Mouse (Mus musculus) thymus, postnatal 4 days (tissue): ENCODE results near the gene Atp6v1fnb.

Experiments
- DNase-seq: peaks from one replicate; pipeline ENCODE4 v3.0.0; 2021

Atp6v1fnb gene

GRCm38 (mm10) chr6:29467583-29468354, 3.5 kb upstream of the Atp6v1fnb start, which contains the start of gene Atp6v1f:
TSS of gene Atp6v1f (plus strand) at chr6:29467718.
- DNase-seq, result peak; percentile 95

GRCm38 (mm10) chr6:29468851-29469250, 2.4 kb upstream of the Atp6v1fnb start:
- DNase-seq, result no peak

GRCm38 (mm10) chr6:29473941-29474691, 2.9 kb downstream of the Atp6v1fnb start:
- peak; percentile 89 for DNase-seq

- no peak for DNase-seq
These were observed 3.5 kb downstream of the Atp6v1fnb start for GRCm38 (mm10) chr6:29474736-29475135.

- no peak for DNase-seq
These were observed 11.5 kb downstream of the Atp6v1fnb start for GRCm38 (mm10) chr6:29482691-29483090.

GRCm38 (mm10) chr6:29484716-29485559, 13.7 kb downstream of the Atp6v1fnb start:
- DNase-seq, result peak; percentile 91

GRCm38 (mm10) chr6:29485951-29486350, 14.7 kb downstream of the Atp6v1fnb start:
- DNase-seq, result no peak

- DNase-seq, result no peak
These were observed 22.9 kb downstream of the Atp6v1fnb start for GRCm38 (mm10) chr6:29494101-29494500.

GRCm38 (mm10) chr6:29496270-29496669, 25.0 kb downstream of the Atp6v1fnb start:
- DNase-seq, result no peak

GRCm38 (mm10) chr6:29497791-29498190, 26.6 kb downstream of the Atp6v1fnb start:
- DNase-seq, result no peak

- DNase-seq, result no peak
These were observed 28.9 kb downstream of the Atp6v1fnb start for GRCm38 (mm10) chr6:29500177-29500576.

GRCm38 (mm10) chr6:29500810-29501209, 29.6 kb downstream of the Atp6v1fnb start:
- no peak for DNase-seq

- DNase-seq, result no peak
These were observed 30.4 kb downstream of the Atp6v1fnb start for GRCm38 (mm10) chr6:29501599-29501998.

- DNase-seq, result peak; percentile 57
These were observed 34.3 kb downstream of the Atp6v1fnb start for GRCm38 (mm10) chr6:29505493-29505892.

GRCm38 (mm10) chr6:29506834-29507233, 35.6 kb downstream of the Atp6v1fnb start:
- no peak for DNase-seq

- peak; percentile 25 for DNase-seq
These were observed 36.4 kb downstream of the Atp6v1fnb start, which contains the start of gene Kcp for GRCm38 (mm10) chr6:29507447-29508309. TSS of gene Kcp (minus strand) at chr6:29507952.

GRCm38 (mm10) chr6:29509086-29509485, 37.8 kb downstream of the Atp6v1fnb start:
- no peak for DNase-seq

GRCm38 (mm10) chr6:29513284-29513683, 42.0 kb downstream of the Atp6v1fnb start:
- peak; percentile 54 for DNase-seq

GRCm38 (mm10) chr6:29517139-29517538, 45.9 kb downstream of the Atp6v1fnb start:
- DNase-seq, result peak; percentile 86

- DNase-seq, result no peak
These were observed 51.5 kb downstream of the Atp6v1fnb start for GRCm38 (mm10) chr6:29522626-29523300.
